Mouse (Mus musculus): ENCODE measurements around the gene Tcp11l2.

GRCm38 (mm10) chr10:84559986-84560385 is 16.4 kb upstream of the Tcp11l2 start:
- TF ChIP-seq JUND (IDR thresholded peaks at IDR 0.05; ENCODE audit: low read depth, low read length) (no peak), SMC3 (IDR thresholded peaks at IDR 0.05; ENCODE audit: low read depth, low read length) (no peak)

All from MEL (cell line).